Mouse (Mus musculus): ENCODE results near the gene Gm20388. TPM values are rescaled to one million over a fixed set of nuclear protein-coding genes. Genes with fewer than 3 reads are reported as not detected.

Gene Gm20388
- polyA plus RNA-seq, 1 experiment from 2014 or later: not detected

DNA sequence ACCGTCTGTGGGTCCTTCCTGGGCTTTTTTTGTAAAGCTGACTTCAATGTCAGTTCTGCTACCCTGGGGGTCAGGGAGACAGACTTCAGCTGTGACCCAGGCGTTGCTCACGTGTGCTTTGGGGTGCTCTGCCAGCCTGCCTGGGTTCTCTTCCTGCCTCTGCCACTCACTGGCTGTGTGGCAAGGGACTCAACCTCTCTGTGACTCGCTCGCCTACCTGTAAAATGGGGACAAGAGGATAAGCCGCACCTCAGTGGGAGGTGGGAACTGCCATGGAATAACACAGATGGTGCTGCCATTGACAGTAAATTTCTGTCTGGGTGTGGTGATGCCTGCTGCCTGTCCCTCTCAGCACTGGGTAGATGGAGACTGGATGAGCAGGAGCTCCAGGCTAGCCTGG is 605.0 kb downstream of the Gm20388 start:
- Histone ChIP-seq H3K4me1 (replicated peaks; ENCODE audit: control insufficient read depth, insufficient read depth, low read length) (peaks cover 60% of the 10 kb centered on the region), H3K9me3 (ENCODE audit: control insufficient read depth, low read length) (no peaks in the 10 kb centered on the region), H3K9ac (ENCODE audit: low read length) (no peak overlapping the region), H3K27me3 (ENCODE audit: control insufficient read depth, insufficient read depth, low read depth, low read length) (no peaks in the 10 kb centered on the region), H3K4me3 (ENCODE audit: low read length) (no peak overlapping the region), H3K4me2 (ENCODE audit: low read depth, low read length) (no peak overlapping the region), H3K36me3 (ENCODE audit: control insufficient read depth, insufficient read depth, low read length) (no peaks in the 10 kb centered on the region), H3K27ac (ENCODE audit: low read length) (no peak overlapping the region)
- ATAC-seq (ENCODE audit: low read depth): no peak
- WGBS: 88% methylated on average over 6 of the region's 6 CpGs

DNA sequence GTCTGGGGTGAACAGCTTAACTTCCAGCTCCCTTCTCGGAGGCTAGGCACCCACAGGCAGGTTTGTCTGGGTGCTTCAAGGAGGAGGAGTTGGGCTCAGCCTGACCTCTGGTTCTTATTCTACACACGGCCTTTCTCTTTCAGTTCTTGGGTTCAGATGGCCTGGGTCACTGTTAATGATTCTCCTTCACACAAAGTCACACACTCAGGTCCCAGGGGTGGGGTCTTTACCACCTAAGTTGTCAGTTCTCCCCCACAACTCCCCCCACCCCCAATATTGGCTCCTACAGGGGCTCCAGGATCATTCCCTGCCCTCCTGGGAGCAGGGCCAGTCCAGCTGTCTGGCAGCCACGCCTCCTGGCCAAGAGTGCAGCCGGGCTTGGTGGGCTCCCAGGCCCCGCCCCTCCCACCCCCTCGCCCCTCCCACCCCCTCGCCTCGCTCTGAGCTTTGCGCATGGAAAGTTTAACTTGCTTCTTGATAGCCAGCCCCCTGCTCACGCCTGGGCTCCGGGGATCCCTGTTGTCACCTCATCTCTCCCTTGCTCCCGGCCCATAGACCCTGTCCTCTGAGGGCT is 605.6 kb downstream of the Gm20388 start:
- no peaks in the 10 kb centered on the region for H3K36me3 ChIP-seq (ENCODE audit: control insufficient read depth, insufficient read depth, low read length)
- ATAC-seq (ENCODE audit: low read depth): peak; percentile 67
- H3K4me3 ChIP-seq (ENCODE audit: low read length): no peak overlapping the region
- H3K4me2 ChIP-seq (ENCODE audit: low read depth, low read length): peak overlapping the region; percentile 12; the same call in 1 of the 2 replicates
- WGBS: 19% methylated on average over 7 of the region's 12 CpGs
- no peaks in the 10 kb centered on the region for H3K9me3 ChIP-seq (ENCODE audit: control insufficient read depth, low read length)
- no peaks in the 10 kb centered on the region for H3K27me3 ChIP-seq (ENCODE audit: control insufficient read depth, insufficient read depth, low read depth, low read length)
- H3K9ac ChIP-seq (ENCODE audit: low read length): no peak overlapping the region
- 0 out of 2 replicates have a peak overlapping the region, but pooled peaks have one; percentile 6 for H3K27ac ChIP-seq (ENCODE audit: low read length)
- peaks cover 60% of the 10 kb centered on the region for H3K4me1 ChIP-seq (replicated peaks; ENCODE audit: control insufficient read depth, insufficient read depth, low read length)

DNA sequence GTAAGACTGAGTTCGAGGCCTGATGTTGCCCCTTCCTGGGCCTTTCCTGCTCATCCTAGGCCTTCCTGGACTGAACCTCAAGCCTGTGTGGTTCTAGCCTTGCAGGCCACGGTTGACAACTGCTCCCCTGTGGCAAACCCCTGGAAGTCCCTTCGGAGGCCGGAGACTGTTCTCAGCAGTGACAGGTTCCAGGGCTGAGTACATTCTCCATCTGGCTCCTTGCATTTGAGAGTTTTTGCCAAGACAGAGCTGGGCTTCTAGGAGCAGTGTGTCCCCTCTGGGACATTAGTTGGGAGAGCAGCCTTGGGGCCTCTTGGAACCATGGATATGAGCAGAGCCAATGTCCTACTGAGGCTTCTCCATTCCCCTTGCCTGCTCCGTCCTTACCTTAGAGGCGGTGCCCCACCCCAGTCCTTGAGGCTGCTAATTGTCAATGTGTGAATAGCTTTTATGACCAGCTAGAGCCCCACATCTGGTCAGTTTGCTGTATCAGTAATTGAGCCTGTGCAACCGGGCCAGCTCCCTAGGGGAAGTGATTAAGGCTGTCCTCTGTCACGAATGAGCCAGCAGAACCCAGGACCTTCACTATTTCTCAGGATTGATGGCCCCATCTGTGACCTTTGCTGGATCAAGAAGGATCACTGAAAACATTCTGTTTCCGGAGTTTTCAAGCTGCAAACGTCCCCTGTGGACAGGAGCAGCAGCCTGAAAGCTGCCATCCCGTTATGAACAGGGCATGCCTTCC is 607.2 kb downstream of the Gm20388 start:
- no peak overlapping the region for H3K4me3 ChIP-seq (ENCODE audit: low read length)

DNA sequence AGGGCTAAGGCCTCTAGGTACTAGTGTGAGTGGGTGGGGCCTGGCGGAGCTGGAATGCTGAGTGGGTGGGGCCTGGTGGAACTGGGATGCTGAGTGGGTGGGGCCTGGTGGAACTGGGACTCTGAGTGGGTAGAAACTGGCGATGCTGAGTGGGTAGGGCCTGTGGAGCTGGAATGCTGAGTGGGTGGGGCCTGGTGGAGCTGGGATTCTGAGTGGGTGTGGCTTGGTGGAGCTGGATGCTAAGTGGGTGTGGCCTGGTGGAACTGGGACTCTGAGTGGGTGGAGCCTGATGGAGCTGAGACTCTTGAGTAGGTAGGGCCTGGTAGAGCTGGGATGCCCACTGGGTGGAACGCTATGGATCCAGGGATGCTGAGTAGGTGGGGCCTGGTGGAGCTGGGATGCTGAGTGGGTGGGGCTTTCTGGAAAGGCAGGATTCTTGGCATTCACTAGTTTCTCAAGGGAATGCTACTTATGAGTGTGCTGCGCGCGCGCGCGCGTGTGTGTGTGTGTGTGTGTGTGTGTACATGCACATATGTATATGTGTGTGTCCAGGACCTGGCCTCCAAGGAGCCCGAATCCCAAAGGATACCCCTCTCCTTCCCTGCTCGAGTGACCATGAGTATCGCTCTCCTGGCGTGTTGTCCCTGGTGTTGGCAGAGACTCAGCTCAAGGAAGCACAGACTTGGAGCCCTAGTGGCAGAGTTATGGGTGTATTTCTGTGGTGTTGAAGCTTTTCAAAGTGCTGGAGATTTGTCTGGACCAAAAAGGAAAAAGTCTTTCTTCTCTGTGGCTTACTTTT is 608.3 kb downstream of the Gm20388 start:
- no peak overlapping the region for H3K4me2 ChIP-seq (ENCODE audit: low read depth, low read length)
- WGBS: 65% methylated on average over 14 of the region's 14 CpGs
- ATAC-seq (ENCODE audit: low read depth): peak; percentile 13; the same call in 1 of the 2 replicates
- no peaks in the 10 kb centered on the region for H3K36me3 ChIP-seq (ENCODE audit: control insufficient read depth, insufficient read depth, low read length)
- no peaks in the 10 kb centered on the region for H3K9me3 ChIP-seq (ENCODE audit: control insufficient read depth, low read length)
- no peaks in the 10 kb centered on the region for H3K27me3 ChIP-seq (ENCODE audit: control insufficient read depth, insufficient read depth, low read depth, low read length)
- H3K4me3 ChIP-seq (ENCODE audit: low read length): no peak overlapping the region
- no peak overlapping the region for H3K27ac ChIP-seq (ENCODE audit: low read length)
- H3K9ac ChIP-seq (ENCODE audit: low read length): no peak overlapping the region
- H3K4me1 ChIP-seq (replicated peaks; ENCODE audit: control insufficient read depth, insufficient read depth, low read length): peaks cover 56% of the 10 kb centered on the region

More for the DNA sequence above, 607.2 kb downstream of the Gm20388 start:
- Histone ChIP-seq H3K27ac (ENCODE audit: low read length) (0 out of 2 replicates have a peak overlapping the region, but pooled peaks have one; percentile 23), H3K4me2 (ENCODE audit: low read depth, low read length) (no peak overlapping the region), H3K27me3 (ENCODE audit: control insufficient read depth, insufficient read depth, low read depth, low read length) (no peaks in the 10 kb centered on the region), H3K9me3 (ENCODE audit: control insufficient read depth, low read length) (no peaks in the 10 kb centered on the region), H3K4me1 (replicated peaks; ENCODE audit: control insufficient read depth, insufficient read depth, low read length) (peaks cover 56% of the 10 kb centered on the region), H3K9ac (ENCODE audit: low read length) (no peak overlapping the region), H3K36me3 (ENCODE audit: control insufficient read depth, insufficient read depth, low read length) (no peaks in the 10 kb centered on the region)
- no peak for ATAC-seq (ENCODE audit: low read depth)
- WGBS: 53% methylated on average over 11 of the region's 11 CpGs

DNA sequence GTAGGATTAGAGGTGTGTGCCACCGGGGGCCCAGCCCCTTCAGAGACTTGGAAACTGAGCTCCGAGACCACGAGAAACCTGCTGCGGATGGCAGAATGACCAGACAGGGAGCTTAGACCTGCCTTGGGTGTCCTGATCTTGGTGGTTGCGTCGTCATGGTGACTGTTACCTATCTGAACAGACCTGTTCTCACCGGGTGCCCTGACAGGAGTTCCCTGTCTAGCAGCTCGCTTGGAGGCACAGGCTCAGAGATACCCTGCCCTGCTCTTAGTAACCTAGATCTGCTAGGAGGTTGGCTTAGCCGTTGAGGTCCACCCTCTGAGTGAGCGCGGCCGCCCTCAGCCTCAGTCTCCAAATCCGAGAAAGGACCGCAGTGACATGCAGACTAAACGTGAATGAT is 609.6 kb downstream of the Gm20388 start:
- H3K4me3 ChIP-seq (ENCODE audit: low read length): no peak overlapping the region
- H3K4me2 ChIP-seq (ENCODE audit: low read depth, low read length): no peak overlapping the region
- H3K27ac ChIP-seq (ENCODE audit: low read length): peak overlapping the region; percentile 29; the same call in 1 of the 2 replicates
- 60% methylated on average over 15 of the region's 15 CpGs for WGBS
- ATAC-seq (ENCODE audit: low read depth): no peak
- no peak overlapping the region; the same call in 1 of the 2 replicates for H3K9ac ChIP-seq (ENCODE audit: low read length)
- no peaks in the 10 kb centered on the region for H3K9me3 ChIP-seq (ENCODE audit: control insufficient read depth, low read length)
- no peaks in the 10 kb centered on the region for H3K27me3 ChIP-seq (ENCODE audit: control insufficient read depth, insufficient read depth, low read depth, low read length)
- peaks cover 54% of the 10 kb centered on the region for H3K4me1 ChIP-seq (replicated peaks; ENCODE audit: control insufficient read depth, insufficient read depth, low read length)
- no peaks in the 10 kb centered on the region for H3K36me3 ChIP-seq (ENCODE audit: control insufficient read depth, insufficient read depth, low read length)

DNA sequence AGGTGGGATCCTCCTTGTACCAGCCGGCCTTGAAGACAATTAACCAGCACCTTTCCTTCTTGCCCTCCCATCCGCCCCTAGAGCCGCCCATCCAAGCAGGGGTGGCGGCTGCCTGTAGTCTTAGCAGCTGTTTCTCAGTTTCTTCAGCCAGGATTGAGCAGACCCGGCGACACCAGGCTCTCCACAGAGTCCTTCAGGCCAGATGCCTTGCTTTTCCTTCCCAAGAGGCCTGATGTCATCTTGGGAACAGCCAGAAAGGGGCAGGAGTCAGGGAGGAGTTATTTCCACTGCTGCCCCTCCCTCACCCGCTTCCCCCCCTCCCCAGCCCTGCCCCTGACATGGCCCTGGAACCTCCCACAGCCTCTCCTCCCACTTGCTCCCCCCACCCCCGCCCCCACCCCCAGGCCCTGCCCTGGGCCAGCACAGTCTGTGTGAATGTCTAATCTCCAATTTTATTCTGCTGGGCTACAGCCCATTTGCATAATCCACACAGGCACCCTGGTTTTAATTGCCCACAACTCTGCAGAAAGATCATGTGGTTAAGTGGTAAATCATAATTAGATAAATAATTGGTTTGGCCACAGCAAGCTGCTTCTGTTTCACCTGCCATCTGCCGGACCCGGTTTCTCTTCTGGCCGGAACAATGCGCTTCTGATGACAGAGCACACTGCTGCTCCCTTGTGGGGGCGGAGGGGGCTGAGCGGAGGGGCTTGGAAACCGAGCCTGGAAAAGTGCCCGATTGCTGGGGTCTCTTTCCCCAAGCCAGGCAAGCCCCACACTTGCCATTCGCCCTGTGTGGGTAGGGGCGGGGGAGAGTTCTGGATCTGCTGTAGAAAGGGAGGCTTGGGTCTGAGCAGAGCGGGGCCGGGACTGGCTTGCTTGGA is 610.3 kb downstream of the Gm20388 start:
- no peak overlapping the region for H3K9ac ChIP-seq (ENCODE audit: low read length)
- 25% methylated on average over 19 of the region's 20 CpGs for WGBS
- no peaks in the 10 kb centered on the region for H3K36me3 ChIP-seq (ENCODE audit: control insufficient read depth, insufficient read depth, low read length)
- ATAC-seq (ENCODE audit: low read depth): peak; percentile 69
- no peak overlapping the region for H3K4me2 ChIP-seq (ENCODE audit: low read depth, low read length)
- H3K4me1 ChIP-seq (replicated peaks; ENCODE audit: control insufficient read depth, insufficient read depth, low read length): peaks cover 60% of the 10 kb centered on the region
- H3K9me3 ChIP-seq (ENCODE audit: control insufficient read depth, low read length): no peaks in the 10 kb centered on the region
- H3K4me3 ChIP-seq (ENCODE audit: low read length): no peak overlapping the region
- no peaks in the 10 kb centered on the region for H3K27me3 ChIP-seq (ENCODE audit: control insufficient read depth, insufficient read depth, low read depth, low read length)
- peak overlapping the region; percentile 29 for H3K27ac ChIP-seq (ENCODE audit: low read length)

DNA sequence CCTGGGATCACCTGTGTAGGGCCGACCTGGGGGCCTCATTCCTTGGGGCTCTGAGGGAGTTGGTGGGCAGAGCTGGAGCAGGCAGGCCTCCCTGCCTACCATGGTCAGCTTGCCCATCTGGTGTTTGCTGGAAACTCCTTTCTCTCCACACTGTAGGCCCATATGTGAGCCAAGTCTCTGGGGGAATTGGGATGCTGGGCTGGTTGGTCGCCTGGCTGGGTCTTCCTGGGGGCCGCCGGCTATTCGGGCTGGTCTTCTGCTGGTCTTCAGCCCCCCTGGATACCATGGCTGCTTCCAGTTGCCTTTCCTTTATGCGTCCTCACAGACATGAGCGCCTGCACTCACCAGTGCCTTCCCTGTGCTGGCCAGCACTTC is 610.9 kb downstream of the Gm20388 start:
- H3K4me2 ChIP-seq (ENCODE audit: low read depth, low read length): no peak overlapping the region
- no peak for ATAC-seq (ENCODE audit: low read depth)
- no peak overlapping the region for H3K27ac ChIP-seq (ENCODE audit: low read length)
- H3K4me3 ChIP-seq (ENCODE audit: low read length): no peak overlapping the region
- H3K36me3 ChIP-seq (ENCODE audit: control insufficient read depth, insufficient read depth, low read length): no peaks in the 10 kb centered on the region
- peaks cover 56% of the 10 kb centered on the region for H3K4me1 ChIP-seq (replicated peaks; ENCODE audit: control insufficient read depth, insufficient read depth, low read length)
- H3K27me3 ChIP-seq (ENCODE audit: control insufficient read depth, insufficient read depth, low read depth, low read length): no peaks in the 10 kb centered on the region
- H3K9me3 ChIP-seq (ENCODE audit: control insufficient read depth, low read length): no peaks in the 10 kb centered on the region
- WGBS: 79% methylated on average over 7 of the region's 7 CpGs
- H3K9ac ChIP-seq (ENCODE audit: low read length): no peak overlapping the region

DNA sequence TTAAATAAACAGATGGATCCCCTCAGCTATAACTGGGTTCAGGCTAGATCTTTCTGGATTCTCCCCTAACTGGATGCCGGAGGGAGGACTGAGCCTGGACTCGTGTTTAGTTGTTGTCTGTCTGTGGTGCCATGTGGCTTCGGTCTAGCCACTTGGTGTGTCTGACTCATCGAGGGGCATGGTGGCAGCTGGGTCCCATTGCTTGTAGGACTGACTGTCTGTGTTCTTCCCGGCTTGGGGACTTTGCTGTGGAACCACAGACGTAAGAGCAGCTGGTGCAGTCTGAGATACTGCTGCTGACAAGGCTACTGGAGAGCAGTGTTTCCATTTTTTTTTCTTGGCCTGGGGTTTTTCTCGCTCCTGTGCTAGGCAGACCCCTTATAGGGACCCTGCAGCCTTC is 613.0 kb downstream of the Gm20388 start:
- H3K27me3 ChIP-seq (ENCODE audit: control insufficient read depth, insufficient read depth, low read depth, low read length): no peaks in the 10 kb centered on the region
- peaks cover 49% of the 10 kb centered on the region for H3K4me1 ChIP-seq (replicated peaks; ENCODE audit: control insufficient read depth, insufficient read depth, low read length)
- no peaks in the 10 kb centered on the region for H3K36me3 ChIP-seq (ENCODE audit: control insufficient read depth, insufficient read depth, low read length)
- H3K27ac ChIP-seq (ENCODE audit: low read length): no peak overlapping the region
- no peak overlapping the region for H3K9ac ChIP-seq (ENCODE audit: low read length)
- no peak for ATAC-seq (ENCODE audit: low read depth)
- no peaks in the 10 kb centered on the region for H3K9me3 ChIP-seq (ENCODE audit: control insufficient read depth, low read length)
- WGBS: 74% methylated on average over 7 of the region's 7 CpGs
- no peak overlapping the region for H3K4me2 ChIP-seq (ENCODE audit: low read depth, low read length)
- H3K4me3 ChIP-seq (ENCODE audit: low read length): no peak overlapping the region
